Mouse (Mus musculus) CD4-positive, CD25-positive, alpha-beta regulatory T cell, adult 4 months (primary cell): Measurements from ENCODE around the gene Utp6. TPM values are rescaled to one million over a fixed set of nuclear protein-coding genes. Genes with fewer than 3 reads are reported as not detected.
"Not testable (repeated sequence)": the region's sequence is repeated elsewhere in the genome, so short reads cannot be mapped to it uniquely, and the experiment has no call there.

Experiments
- ATAC-seq: one replicate; pipeline ENCODE4 v1.8.0; 2017
- polyA plus RNA-seq, 2 experiments: library from polyadenylated mRNA; unstranded; fragments of 100-300 nt; shearing (Covaris generic); gene quantifications; one replicate each; pipeline ENCODE4 v1.2.1; 2017

Gene Utp6
- 10 to 100 TPM; 39.3 to 52.3 TPM for polyA plus RNA-seq

GRCm38 (mm10) chr11:79962125-79962876, at the start of gene Utp6:
Gene Utp6, minus strand, starts transcription at chr11:79962390.
- peak; percentile 97 for ATAC-seq

DNA sequence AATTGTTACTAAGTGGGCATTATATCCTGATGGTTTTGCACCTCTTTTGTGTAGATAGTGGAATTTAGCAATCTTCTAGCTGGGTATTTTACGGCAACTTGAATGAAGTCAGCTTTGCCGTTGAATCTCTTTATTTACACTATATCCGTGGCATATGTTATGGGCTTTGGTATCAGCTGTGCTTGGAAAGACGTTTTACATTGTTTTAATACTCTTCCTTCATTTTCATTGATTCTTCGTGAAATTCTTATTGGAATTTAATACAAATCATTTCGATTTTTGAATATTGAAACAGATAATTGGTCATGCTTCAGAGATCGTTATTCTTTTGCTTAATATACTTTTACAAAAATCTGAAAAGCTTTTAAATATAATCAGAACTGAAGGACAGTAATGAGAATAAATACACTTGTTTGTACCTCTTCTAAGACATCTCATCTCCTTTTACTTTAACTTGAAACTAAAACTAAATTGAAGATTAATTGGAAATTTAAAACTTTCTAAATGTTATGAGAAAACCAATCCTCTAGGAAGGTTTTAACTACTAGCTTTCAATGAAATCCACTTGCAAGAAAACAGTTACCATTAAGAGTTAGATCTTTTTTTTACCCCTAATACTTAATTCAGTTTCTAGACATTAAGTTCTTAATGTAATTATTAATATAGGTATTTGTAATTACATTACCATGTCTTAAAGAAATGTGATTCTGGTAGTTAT, 32.2 kb upstream of the Utp6 start:
- ATAC-seq, result no peak

- no peak for ATAC-seq
Measured at GRCm38 (mm10) chr11:79993356-79994270, 31.4 kb upstream of the Utp6 start.

DNA sequence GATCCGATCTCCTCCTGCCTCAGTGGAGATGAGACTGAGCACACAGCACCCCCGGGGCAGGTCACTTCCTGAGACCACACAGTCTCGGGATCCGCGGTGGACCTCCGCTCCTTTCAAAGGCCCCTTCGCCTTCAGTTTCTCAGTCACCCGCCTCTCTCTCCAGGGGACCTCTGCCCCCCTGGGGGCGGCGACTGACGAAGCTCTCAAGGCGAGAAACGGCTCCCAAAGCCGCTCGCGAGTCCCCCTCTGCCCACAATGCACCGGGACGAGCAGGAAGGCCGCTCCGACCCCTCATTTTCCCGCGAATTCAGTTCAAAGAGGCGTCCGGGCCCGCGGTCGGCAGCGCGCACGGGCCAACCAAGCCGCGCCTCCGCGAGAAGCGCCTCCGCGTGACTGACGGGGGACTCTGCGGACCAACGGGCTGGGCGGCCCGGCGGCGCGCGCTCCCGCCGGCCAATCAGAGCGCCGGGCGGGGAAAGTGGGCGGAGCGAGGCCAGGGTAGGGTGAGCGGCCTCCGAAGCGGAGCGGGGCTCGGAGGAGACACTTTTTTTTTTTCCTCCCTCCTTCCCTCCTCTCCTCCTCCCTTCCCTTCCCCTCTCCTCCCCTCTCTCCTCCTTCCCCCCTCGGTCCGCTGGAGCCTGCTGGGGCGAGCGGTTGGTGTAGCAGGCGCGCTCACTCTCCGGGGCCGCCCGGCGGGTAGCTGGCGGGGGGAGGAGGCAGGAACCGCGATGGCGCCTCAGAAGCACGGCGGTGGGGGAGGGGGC, 30.6 kb upstream of the Utp6 start, which contains the start of gene Suz12:
TSS of gene Suz12 (plus strand) at position 515 of the 764 bp plus-strand sequence.
- ATAC-seq, result peak; percentile 93

DNA sequence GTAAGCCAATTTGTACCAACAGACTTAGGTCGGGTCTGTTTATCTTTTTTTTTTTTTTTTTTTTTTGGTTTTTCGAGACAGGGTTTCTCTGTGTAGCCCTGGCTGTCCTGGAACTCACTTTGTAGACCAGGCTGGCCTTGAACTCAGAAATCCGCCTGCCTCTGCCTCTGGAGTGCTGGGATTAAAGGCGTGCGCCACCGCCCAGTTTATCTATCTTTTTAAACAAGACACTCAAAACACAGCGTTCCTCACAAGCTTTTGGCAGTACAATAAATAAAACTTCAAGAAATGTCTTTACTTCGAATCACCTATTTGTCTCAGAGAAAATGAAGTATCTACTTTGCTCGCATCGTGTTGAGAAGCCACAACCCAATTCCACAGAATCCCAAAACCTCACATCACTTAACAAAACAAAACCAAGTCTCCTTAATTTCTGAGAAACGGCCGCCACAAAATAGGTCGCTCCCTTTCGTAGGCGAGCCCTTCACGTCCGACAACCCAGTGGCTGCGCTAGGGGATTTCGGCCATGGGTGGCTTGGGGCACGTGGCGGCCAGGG, 29.9 kb upstream of the Utp6 start:
- ATAC-seq, result no peak

DNA sequence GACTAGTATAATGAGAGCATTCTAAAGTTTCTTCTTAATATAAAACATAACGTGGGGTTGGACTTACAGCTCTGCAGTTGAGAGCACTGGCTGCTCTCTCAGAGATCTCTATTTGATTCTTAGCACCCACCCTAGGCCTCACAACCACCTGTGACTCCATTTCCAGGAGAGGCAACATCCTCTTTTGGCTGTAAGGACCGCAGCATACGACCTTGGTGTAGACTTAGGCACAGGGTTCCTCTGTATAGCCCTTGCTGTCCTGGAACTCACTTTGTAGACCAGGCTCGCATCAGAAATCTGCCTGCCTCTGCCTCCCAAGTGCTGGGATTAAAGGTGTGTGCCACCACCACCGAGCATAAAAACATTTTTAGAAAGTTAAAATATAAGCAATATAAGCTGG, 29.4 kb upstream of the Utp6 start:
- no peak for ATAC-seq

GRCm38 (mm10) chr11:79990120-79990519, 27.9 kb upstream of the Utp6 start:
- ATAC-seq, result no peak

DNA sequence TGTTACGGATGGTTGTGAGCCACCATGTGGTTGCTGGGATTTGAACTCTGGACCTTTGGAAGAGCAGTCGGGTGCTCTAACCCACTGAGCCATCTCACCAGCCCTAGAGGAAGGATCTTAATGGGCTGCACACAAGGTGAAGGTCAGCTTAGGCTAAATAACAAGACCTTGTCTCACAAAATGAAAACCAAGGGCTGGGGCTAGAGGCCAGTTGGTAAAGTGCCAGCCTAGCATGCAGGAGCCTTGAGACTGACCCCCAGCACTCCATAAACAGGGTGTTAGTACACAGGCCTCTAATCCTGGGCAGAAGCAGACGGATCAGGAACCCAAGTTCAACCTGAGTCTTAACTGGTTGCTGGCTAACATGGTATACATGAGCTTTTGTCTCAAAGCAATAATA, 25.7 kb upstream of the Utp6 start:
- no peak for ATAC-seq

GRCm38 (mm10) chr11:79986886-79987285, 24.7 kb upstream of the Utp6 start:
- no peak for ATAC-seq

- ATAC-seq, result not testable (repeated sequence)
Measured at GRCm38 (mm10) chr11:79977747-79978146, 15.6 kb upstream of the Utp6 start.

DNA sequence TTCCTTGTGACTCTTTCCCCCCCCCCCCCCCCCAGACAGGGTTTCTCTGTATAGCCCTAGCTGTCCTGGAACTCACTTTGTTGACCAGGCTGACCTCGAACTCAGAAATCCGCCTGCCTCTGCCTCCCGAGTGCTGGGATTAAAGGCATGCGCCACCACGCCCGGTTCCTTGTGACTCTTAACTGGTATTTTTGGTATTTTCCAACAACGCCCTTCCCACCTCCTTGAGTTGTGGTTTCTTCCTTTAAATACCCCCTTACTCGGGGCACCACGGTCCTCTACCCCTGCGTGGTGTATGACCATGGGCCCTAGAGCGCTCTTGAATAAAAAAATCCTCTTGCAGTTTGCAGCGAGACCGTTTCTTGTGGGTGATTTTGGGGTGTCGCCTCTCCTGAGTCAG, 14.9 kb upstream of the Utp6 start:
- not testable (repeated sequence) for ATAC-seq

GRCm38 (mm10) chr11:79976645-79977044, 14.5 kb upstream of the Utp6 start:
- not testable (repeated sequence) for ATAC-seq

- no peak for ATAC-seq
Measured at GRCm38 (mm10) chr11:79976222-79976621, 14.0 kb upstream of the Utp6 start.

- no peak for ATAC-seq
Measured at GRCm38 (mm10) chr11:79975377-79975776, 13.2 kb upstream of the Utp6 start.

- ATAC-seq, result peak; percentile 53
Measured at GRCm38 (mm10) chr11:79973626-79974476, 11.7 kb upstream of the Utp6 start.

- peak; percentile 61 for ATAC-seq
Measured at GRCm38 (mm10) chr11:79973133-79973532, 10.9 kb upstream of the Utp6 start.

GRCm38 (mm10) chr11:79967752-79968151, 5.6 kb upstream of the Utp6 start:
- no peak for ATAC-seq

- ATAC-seq, result no peak
Measured at GRCm38 (mm10) chr11:79965896-79966295, 3.7 kb upstream of the Utp6 start.

- no peak for ATAC-seq
Measured at GRCm38 (mm10) chr11:79963212-79963974, 1.2 kb upstream of the Utp6 start.

GRCm38 (mm10) chr11:79962877-79963183, 640 bp upstream of the Utp6 start:
- peak; percentile 6 for ATAC-seq
